Mouse (Mus musculus): ENCODE results near the gene Tbx4. TPM values are rescaled to one million over a fixed set of nuclear protein-coding genes. Genes with fewer than 3 reads are reported as not detected.

Gene Tbx4
- polyA plus RNA-seq, 1 experiment = 0.07 TPM

GRCm38 (mm10) chr11:85891692-85892040, 5.4 kb downstream of the Tbx4 start:
- TF ChIP-seq CTCF (IDR thresholded peaks at IDR 0.05; ENCODE audit: extremely low read depth, insufficient read depth, insufficient read length, insufficient replicate concordance) (no peak), POLR2A (IDR thresholded peaks at IDR 0.05; ENCODE audit: low read depth, low read length) (no peak)
- H3K4me3 ChIP-seq (ENCODE audit: extremely low read depth, insufficient read depth, insufficient read length) = no peak overlapping the region
- H3K36me3 ChIP-seq (ENCODE audit: control insufficient read depth, insufficient read depth, low read length) = no peaks in the 10 kb centered on the region
- peaks cover 51% of the 10 kb centered on the region for H3K27me3 ChIP-seq (ENCODE audit: control insufficient read depth, insufficient read depth, low read length)
- H3K4me1 ChIP-seq (ENCODE audit: control insufficient read depth, insufficient read depth, insufficient read length) = no peaks in the 10 kb centered on the region
- WGBS = 9% methylated on average over 2 of the region's 2 CpGs
- H3K27ac ChIP-seq (ENCODE audit: insufficient read depth, low read length) = no peak overlapping the region
- no peak for DNase-seq (ENCODE audit: low read depth in 1 of 2, low spot score in 2 of 2)

GRCm38 (mm10) chr11:85892771-85893170, 6.5 kb downstream of the Tbx4 start:
- Histone ChIP-seq H3K4me1 (ENCODE audit: control insufficient read depth, insufficient read depth, insufficient read length) (no peaks in the 10 kb centered on the region), H3K27me3 (ENCODE audit: control insufficient read depth, insufficient read depth, low read length) (peaks cover 51% of the 10 kb centered on the region)
- 5% methylated on average over 6 of the region's 6 CpGs for WGBS

GRCm38 (mm10) chr11:85893400-85894135, 7.3 kb downstream of the Tbx4 start:
- H3K4me3 ChIP-seq (ENCODE audit: extremely low read depth, insufficient read depth, insufficient read length) = no peak overlapping the region
- H3K27ac ChIP-seq (ENCODE audit: insufficient read depth, low read length) = no peak overlapping the region
- WGBS = 10% methylated on average over 13 of the region's 13 CpGs
- H3K4me1 ChIP-seq (ENCODE audit: control insufficient read depth, insufficient read depth, insufficient read length) = no peaks in the 10 kb centered on the region
- H3K27me3 ChIP-seq (ENCODE audit: control insufficient read depth, insufficient read depth, low read length) = peaks cover 46% of the 10 kb centered on the region
- TF ChIP-seq CTCF (IDR thresholded peaks at IDR 0.05; ENCODE audit: extremely low read depth, insufficient read depth, insufficient read length, insufficient replicate concordance) (no peak), POLR2A (IDR thresholded peaks at IDR 0.05; ENCODE audit: low read depth, low read length) (no peak)
- no peaks in the 10 kb centered on the region for H3K36me3 ChIP-seq (ENCODE audit: control insufficient read depth, insufficient read depth, low read length)
- no peak for DNase-seq (ENCODE audit: low read depth in 1 of 2, low spot score in 2 of 2)

More at GRCm38 (mm10) chr11:85892771-85893170, 6.5 kb downstream of the Tbx4 start:
- Histone ChIP-seq H3K27ac (ENCODE audit: insufficient read depth, low read length) (no peak overlapping the region), H3K4me3 (ENCODE audit: extremely low read depth, insufficient read depth, insufficient read length) (no peak overlapping the region), H3K36me3 (ENCODE audit: control insufficient read depth, insufficient read depth, low read length) (no peaks in the 10 kb centered on the region)
- TF ChIP-seq POLR2A (IDR thresholded peaks at IDR 0.05; ENCODE audit: low read depth, low read length) (no peak), CTCF (IDR thresholded peaks at IDR 0.05; ENCODE audit: extremely low read depth, insufficient read depth, insufficient read length, insufficient replicate concordance) (no peak)
- DNase-seq (ENCODE audit: low read depth in 1 of 2, low spot score in 2 of 2) = no peak

- 11% methylated on average over 3 of the region's 3 CpGs for WGBS
- Histone ChIP-seq H3K4me3 (ENCODE audit: extremely low read depth, insufficient read depth, insufficient read length) (no peak overlapping the region), H3K27ac (ENCODE audit: insufficient read depth, low read length) (no peak overlapping the region), H3K36me3 (ENCODE audit: control insufficient read depth, insufficient read depth, low read length) (no peaks in the 10 kb centered on the region), H3K4me1 (ENCODE audit: control insufficient read depth, insufficient read depth, insufficient read length) (no peaks in the 10 kb centered on the region), H3K27me3 (ENCODE audit: control insufficient read depth, insufficient read depth, low read length) (peaks cover 42% of the 10 kb centered on the region)
- TF ChIP-seq CTCF (IDR thresholded peaks at IDR 0.05; ENCODE audit: extremely low read depth, insufficient read depth, insufficient read length, insufficient replicate concordance) (no peak), POLR2A (IDR thresholded peaks at IDR 0.05; ENCODE audit: low read depth, low read length) (no peak)
- no peak for DNase-seq (ENCODE audit: low read depth in 1 of 2, low spot score in 2 of 2)
These were observed 7.9 kb downstream of the Tbx4 start for GRCm38 (mm10) chr11:85894136-85894530.

GRCm38 (mm10) chr11:85894731-85895545, 8.7 kb downstream of the Tbx4 start:
- no peaks in the 10 kb centered on the region for H3K4me1 ChIP-seq (ENCODE audit: control insufficient read depth, insufficient read depth, insufficient read length)
- H3K27ac ChIP-seq (ENCODE audit: insufficient read depth, low read length) = no peak overlapping the region
- H3K36me3 ChIP-seq (ENCODE audit: control insufficient read depth, insufficient read depth, low read length) = no peaks in the 10 kb centered on the region
- DNase-seq (ENCODE audit: low read depth in 1 of 2, low spot score in 2 of 2) = no peak
- TF ChIP-seq CTCF (IDR thresholded peaks at IDR 0.05; ENCODE audit: extremely low read depth, insufficient read depth, insufficient read length, insufficient replicate concordance) (no peak), POLR2A (IDR thresholded peaks at IDR 0.05; ENCODE audit: low read depth, low read length) (no peak)
- H3K4me3 ChIP-seq (ENCODE audit: extremely low read depth, insufficient read depth, insufficient read length) = no peak overlapping the region
- peaks cover 37% of the 10 kb centered on the region for H3K27me3 ChIP-seq (ENCODE audit: control insufficient read depth, insufficient read depth, low read length)
- whole genome bisulfite sequencing = 8% methylated on average over 43 of the region's 43 CpGs

GRCm38 (mm10) chr11:85896335-85896985, 10.2 kb downstream of the Tbx4 start:
- Histone ChIP-seq H3K27ac (ENCODE audit: insufficient read depth, low read length) (no peak overlapping the region), H3K4me1 (ENCODE audit: control insufficient read depth, insufficient read depth, insufficient read length) (no peaks in the 10 kb centered on the region), H3K27me3 (ENCODE audit: control insufficient read depth, insufficient read depth, low read length) (peaks cover 25% of the 10 kb centered on the region), H3K36me3 (ENCODE audit: control insufficient read depth, insufficient read depth, low read length) (no peaks in the 10 kb centered on the region), H3K4me3 (ENCODE audit: extremely low read depth, insufficient read depth, insufficient read length) (no peak overlapping the region)
- WGBS = 55% methylated on average over 13 of the region's 13 CpGs
- DNase-seq (ENCODE audit: low read depth in 1 of 2, low spot score in 2 of 2) = no peak
- TF ChIP-seq POLR2A (IDR thresholded peaks at IDR 0.05; ENCODE audit: low read depth, low read length) (no peak), CTCF (IDR thresholded peaks at IDR 0.05; ENCODE audit: extremely low read depth, insufficient read depth, insufficient read length, insufficient replicate concordance) (no peak)
